Mouse (Mus musculus) brown adipose tissue, adult 24 weeks (tissue): ENCODE measurements around the gene Kmt2d. TPM values are rescaled to one million over a fixed set of nuclear protein-coding genes. Genes with fewer than 3 reads are reported as not detected.

Source experiments
- H3K27ac ChIP-seq: fragments of 200-500 bp; replicated peaks from 2 replicates; pipeline ENCODE4 v1.5.1; 2012; ENCODE audit warnings: low read depth, mild to moderate bottlenecking, low read length
- H3K4me1 ChIP-seq: fragments of 200-500 bp; 2 replicates; pipeline ENCODE4 v1.6.1; 2012; ENCODE audit warnings: low read length, mixed read lengths; ENCODE audit not compliant: control insufficient read depth, insufficient read depth, insufficient read length
- H3K4me3 ChIP-seq: fragments of 200-500 bp; 2 replicates; pipeline ENCODE4 v1.5.1; 2012; ENCODE audit warnings: low read depth, mild to moderate bottlenecking, low read length, moderate library complexity; ENCODE audit not compliant: insufficient read depth
- polyA plus RNA-seq: library from polyadenylated mRNA; stranded (reverse); fragments of >200 nt; gene quantifications from 2 replicates; pipeline ENCODE4 v1.2.4, GENCODE M21; 2012; ENCODE audit not compliant: missing spikeins, insufficient read depth, insufficient read length

Kmt2d gene
- polyA plus RNA-seq, 1 experiment = 11.1 TPM

DNA sequence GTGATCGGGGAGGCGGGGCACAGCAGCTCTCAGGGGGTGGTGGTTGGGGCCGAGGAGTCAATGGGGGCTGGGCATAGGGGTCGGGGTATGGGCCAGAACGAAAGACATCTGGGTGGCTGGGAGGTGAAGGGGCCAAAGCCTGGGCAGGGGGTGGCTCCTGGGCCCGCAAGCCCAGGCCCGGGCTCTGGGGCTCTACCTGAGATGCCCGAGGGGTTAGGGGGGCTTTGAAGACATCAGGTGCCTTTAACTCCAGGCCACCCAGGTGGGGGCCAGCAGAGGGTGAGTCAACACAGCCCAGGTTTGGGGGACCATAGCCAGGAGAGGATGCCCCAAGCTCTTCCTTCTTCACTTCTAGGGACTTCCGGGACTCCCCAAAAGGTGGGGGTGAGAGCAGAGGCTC is 18.3 kb downstream of the Kmt2d start:
- H3K27ac ChIP-seq = no peak overlapping the region
- H3K4me3 ChIP-seq = no peak overlapping the region
- H3K4me1 ChIP-seq = no peaks in the 10 kb centered on the region

DNA sequence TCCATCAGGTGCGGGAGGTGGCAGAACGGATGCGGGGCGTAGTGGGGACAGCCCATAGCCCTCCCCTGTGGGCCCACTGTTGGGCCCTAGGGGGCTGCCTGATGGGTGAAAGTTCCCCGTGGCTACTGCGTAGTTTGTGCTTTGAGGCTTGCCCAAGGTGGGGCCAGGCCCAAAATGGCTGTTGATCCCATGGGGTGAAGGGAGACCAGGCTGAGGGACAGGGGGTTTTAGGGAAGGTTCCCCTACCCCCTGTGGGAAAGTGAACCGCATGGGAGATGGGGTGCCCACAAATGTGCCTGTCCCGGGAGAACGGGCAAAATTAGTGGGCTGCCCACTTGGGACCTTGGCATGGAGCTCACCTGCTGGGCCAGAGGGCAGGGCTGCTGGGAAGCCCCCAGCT is 18.9 kb downstream of the Kmt2d start:
- no peaks in the 10 kb centered on the region for H3K4me1 ChIP-seq
- H3K4me3 ChIP-seq = no peak overlapping the region
- no peak overlapping the region for H3K27ac ChIP-seq

DNA sequence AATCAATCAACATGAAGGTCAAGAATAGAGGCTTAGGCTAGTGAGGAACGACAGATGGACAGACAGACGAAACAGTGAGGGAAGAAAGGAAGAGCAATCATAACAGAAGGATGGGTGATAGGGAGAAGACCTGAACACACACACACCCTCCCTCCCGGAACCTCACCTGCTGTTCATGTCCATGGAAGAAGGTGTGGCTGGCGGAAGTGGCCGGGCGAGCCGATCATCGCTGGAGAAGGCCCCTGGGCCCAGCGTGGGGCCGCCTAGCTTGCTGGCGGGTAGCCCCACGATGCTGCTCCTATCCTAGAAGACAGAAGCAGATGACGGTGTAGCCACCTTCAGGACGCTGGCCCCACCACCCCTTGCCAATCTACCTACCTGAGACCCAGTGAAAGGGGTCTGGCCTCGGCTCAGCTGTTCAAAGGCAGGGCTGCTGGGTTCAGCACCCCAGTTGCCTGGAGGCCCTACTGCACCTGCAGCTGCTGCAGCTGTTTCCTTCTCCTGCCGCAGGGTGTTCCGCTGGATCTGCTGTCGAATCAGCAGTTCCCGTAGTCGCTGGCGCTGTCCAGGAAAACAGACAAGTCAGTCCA is 19.7 kb downstream of the Kmt2d start:
- Histone ChIP-seq H3K4me1 (no peaks in the 10 kb centered on the region), H3K27ac (no peak overlapping the region)

GRCm38 (mm10) chr15:98850668-98851067 is 20.3 kb downstream of the Kmt2d start:
- H3K4me1 ChIP-seq = no peaks in the 10 kb centered on the region
- H3K27ac ChIP-seq = no peak overlapping the region
- no peak overlapping the region for H3K4me3 ChIP-seq

More for the DNA sequence above, 19.7 kb downstream of the Kmt2d start:
- no peak overlapping the region for H3K4me3 ChIP-seq

DNA sequence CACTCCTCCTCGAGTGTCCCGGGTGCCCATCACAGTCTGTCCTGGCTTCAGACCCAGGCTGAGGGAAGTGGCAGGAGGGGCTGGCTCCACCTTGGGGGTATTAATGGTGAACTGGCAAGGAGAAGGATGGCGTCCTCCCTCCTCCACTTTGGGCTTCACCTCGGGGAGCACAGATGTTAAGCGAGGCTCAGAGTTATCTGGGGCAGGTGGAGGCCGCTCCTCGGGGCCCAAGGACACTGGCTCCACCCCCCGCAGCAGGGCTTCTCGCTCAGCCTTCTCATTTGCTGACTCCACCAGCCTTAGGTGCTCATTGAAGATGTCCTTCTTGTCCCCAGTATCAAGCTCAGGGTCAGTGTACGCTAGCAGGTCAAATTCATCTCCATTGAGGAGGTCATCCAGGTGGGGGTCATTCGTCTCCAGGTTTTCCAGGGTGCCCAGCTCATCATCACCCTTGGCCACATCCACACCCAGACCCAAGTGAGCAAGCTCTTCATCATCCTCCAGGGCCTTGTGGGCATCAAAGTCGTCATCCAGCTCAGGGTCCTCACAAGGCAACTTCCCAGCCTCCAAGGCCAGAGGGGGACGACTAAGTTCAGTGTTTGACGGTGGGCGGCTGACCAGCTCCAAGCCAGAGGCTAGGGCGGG is 20.9 kb downstream of the Kmt2d start:
- H3K27ac ChIP-seq = no peak overlapping the region
- no peak overlapping the region for H3K4me3 ChIP-seq
- no peaks in the 10 kb centered on the region for H3K4me1 ChIP-seq

DNA sequence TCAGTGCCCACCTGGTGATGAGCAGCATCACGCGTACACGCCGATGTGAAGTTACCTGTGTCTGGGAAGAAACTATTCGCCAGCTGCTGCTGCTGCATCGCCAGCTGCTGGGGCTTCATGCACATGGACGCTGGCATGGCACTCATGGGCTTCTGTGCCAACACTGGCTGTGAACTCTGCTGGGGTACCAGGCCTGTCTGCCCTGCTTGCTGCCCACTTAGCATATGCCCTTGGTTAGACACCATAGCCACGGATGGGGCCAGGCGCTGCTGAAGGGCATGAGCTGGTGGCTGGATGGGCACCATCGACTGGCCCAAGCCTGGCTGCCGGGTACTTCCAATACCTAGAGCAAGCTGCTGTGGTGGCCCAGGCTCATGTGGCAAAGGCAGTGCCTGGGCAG is 21.8 kb downstream of the Kmt2d start:
- H3K4me3 ChIP-seq = no peak overlapping the region
- H3K4me1 ChIP-seq = no peaks in the 10 kb centered on the region
- H3K27ac ChIP-seq = no peak overlapping the region

GRCm38 (mm10) chr15:98846140-98846539 is 24.9 kb downstream of the Kmt2d start:
- Histone ChIP-seq H3K4me1 (no peaks in the 10 kb centered on the region), H3K27ac (no peak overlapping the region), H3K4me3 (no peak overlapping the region)

GRCm38 (mm10) chr15:98845149-98845548 is 25.9 kb downstream of the Kmt2d start:
- H3K27ac ChIP-seq = no peak overlapping the region
- H3K4me1 ChIP-seq = no peaks in the 10 kb centered on the region
- H3K4me3 ChIP-seq = no peak overlapping the region

DNA sequence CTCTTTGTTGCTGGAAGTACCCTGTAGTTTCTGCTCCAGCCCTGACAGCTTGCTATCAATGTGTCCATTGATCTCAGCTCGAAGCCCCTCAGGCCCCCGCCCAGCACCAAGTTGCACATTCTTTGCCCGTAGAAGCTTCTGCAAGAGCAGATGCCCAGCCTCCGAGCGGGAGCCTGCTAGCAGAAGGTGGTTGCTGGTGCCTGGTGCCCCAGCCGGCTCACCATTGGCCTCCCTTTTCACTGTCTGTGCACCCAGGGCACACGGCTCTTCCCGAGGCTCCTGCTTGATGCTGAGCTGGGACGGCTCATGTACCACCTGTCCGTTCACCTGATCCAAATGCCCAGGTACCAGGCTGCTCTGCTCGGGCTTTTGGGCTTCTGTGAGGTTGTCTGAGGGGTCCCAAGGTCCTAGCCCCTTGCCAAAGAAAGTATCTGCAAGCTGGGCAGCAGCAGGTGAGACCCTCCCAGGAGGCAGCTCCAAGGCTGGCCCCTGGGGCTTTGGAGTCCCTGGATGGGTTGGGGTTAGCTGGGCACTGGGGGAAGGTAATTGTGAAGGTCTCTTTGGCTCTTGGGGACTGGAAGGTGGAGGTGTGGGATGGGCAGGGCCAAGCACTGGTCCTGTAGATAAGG is 27.3 kb downstream of the Kmt2d start:
- no peak overlapping the region for H3K27ac ChIP-seq
- no peak overlapping the region for H3K4me3 ChIP-seq
- no peaks in the 10 kb centered on the region for H3K4me1 ChIP-seq

- Histone ChIP-seq H3K4me1 (no peaks in the 10 kb centered on the region), H3K4me3 (no peak overlapping the region), H3K27ac (no peak overlapping the region)
These were observed 31.1 kb downstream of the Kmt2d start for GRCm38 (mm10) chr15:98839671-98840585.

DNA sequence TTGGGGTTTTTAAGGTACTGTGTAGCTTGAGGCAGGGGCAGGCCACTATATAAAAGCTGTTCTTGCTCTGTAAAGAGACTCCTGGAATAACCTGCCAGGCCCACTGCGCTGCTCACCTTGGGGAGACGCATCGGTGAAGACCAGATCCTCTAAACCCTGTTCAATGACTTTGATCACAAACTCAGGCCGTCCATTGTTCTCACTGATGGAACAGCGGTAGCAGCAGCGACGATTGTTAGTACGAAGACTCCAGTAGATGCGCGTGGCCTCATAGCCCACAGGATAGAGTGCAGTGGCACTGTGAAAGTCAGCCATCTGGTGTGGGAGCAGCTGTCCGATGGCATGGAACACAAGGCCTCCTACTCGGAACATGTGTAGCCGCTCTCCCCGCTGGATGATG is 31.8 kb downstream of the Kmt2d start:
- no peaks in the 10 kb centered on the region for H3K4me1 ChIP-seq
- no peak overlapping the region for H3K27ac ChIP-seq
- no peak overlapping the region for H3K4me3 ChIP-seq

DNA sequence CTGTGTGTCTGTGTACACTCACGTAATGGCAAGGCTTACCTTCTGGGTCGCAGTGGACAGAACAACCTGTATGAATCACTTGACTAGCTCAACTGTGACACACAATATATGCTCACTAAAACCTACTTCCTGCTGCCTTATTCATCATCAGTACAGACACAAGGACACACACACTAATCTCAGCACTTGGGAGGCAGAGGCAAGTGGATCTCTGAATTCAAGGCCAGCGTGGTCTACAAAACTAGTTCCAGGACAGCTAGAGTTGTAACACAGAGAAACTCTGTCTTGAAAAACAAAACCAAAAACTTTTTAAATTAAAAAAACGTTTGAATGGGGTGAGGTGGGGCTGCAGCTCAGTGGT is 33.3 kb downstream of the Kmt2d start:
- H3K4me3 ChIP-seq = no peak overlapping the region
- H3K4me1 ChIP-seq = no peaks in the 10 kb centered on the region
- no peak overlapping the region for H3K27ac ChIP-seq

- H3K4me3 ChIP-seq = no peak overlapping the region
- no peak overlapping the region for H3K27ac ChIP-seq
- no peaks in the 10 kb centered on the region for H3K4me1 ChIP-seq
These were observed 33.8 kb downstream of the Kmt2d start for GRCm38 (mm10) chr15:98837006-98837742.

DNA sequence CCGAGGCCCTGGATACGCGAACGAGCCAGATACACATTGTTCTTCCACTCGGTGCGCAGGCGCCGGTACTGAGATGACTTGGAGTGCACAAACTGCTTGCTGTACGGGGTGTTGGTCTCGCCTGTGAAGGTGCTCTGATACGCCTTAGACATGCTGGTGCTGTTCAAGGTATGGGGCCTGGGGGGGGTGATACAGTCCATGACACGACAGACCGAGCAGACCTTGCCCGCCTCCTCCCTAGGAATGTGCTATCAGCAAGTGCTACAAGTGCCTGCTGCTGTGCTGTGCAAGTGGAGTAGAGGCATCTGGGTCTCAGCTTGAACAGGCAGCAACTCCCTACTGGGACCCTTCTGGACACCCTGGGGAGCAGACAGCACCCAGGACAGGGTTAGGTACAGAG is 35.7 kb downstream of the Kmt2d start:
- no peak overlapping the region for H3K4me3 ChIP-seq
- H3K4me1 ChIP-seq = no peaks in the 10 kb centered on the region
- H3K27ac ChIP-seq = no peak overlapping the region

DNA sequence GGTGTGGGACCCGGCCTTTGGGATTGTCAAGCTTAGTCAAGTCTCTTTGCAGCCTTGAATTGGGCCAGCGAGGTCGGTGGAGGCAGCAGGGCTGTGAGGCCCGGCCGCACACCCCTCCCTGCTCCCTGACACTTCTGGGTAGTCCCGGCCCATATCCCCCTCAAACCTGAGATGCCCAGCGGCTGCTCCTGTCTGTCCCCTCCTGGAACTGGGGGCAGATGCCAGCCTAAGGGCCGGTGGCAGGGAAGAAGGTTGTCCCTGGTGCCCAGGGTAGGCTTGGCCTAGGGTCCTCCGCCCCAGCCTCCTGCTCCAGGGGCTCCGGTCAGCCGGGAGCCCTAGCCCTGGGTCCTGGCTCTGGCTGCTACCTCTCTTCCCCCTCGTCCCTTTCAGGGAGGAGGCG is 36.9 kb downstream of the Kmt2d start:
- no peak overlapping the region for H3K4me3 ChIP-seq
- H3K27ac ChIP-seq = no peak overlapping the region
- H3K4me1 ChIP-seq = no peaks in the 10 kb centered on the region
